ENCODE assay signal across 26 mouse cellular contexts in genomic region chr1:181314301-181314700, GRCm38 (mm10). TPM values are rescaled to one million over a fixed set of nuclear protein-coding genes. Genes with fewer than 3 reads are reported as not detected.
DNase-seq lines count a peak whose midpoint lies in the region; ATAC-seq lines count a peak whose summit lies in the region.
"Had no signal": no experiment of that assay in that cellular context is flagged by ENCODE, and none has a peak within 500 bp of the region (broad histone marks: within the 10 kb centered on the region; RNA-seq: fewer than 3 reads in every experiment).

No protein-coding gene starts in this region.

- DNase-seq in embryonic facial prominence, embryonic 11.5 days (ENCODE audit: low spot score), result peak; percentile 38
- DNase-seq in embryonic facial prominence, embryonic 10.5 days (ENCODE audit: low spot score), result no peak
- peak; percentile 56 for DNase-seq in heart, embryonic 10.5 days (ENCODE audit: low spot score)
- no peak for DNase-seq in heart, adult 8-10 months (ENCODE audit: low spot score)
- no peak for DNase-seq in right cerebral cortex, postnatal 25 days
- DNase-seq: adrenal gland, adult 8-10 months; adrenal gland, postnatal 14 days; adrenal gland, postnatal 36 days; B cell, adult 2 months; cerebellum, adult 11-12 months; cerebellum, adult 2 months; cerebellum, adult 9-10 months; cerebellum, postnatal 10 days; cerebellum, postnatal 36 days; embryo, embryonic 11 days; forebrain, postnatal 0 days had no signal

- H3K9ac ChIP-seq in embryonic facial prominence, embryonic 11.5 days (replicated peaks; ENCODE audit: low read length), result no peak overlapping the region
- H3K9ac ChIP-seq in embryonic facial prominence, embryonic 13.5 days, result no peak overlapping the region
- H3K9ac ChIP-seq in embryonic facial prominence, embryonic 15.5 days, result no peak overlapping the region
- H3K9ac ChIP-seq: forebrain, embryonic 13.5 days; forebrain, embryonic 15.5 days; forebrain, postnatal 0 days had no signal

- ATAC-seq in embryonic facial prominence, embryonic 11.5 days (replicated peaks; ENCODE audit: insufficient number of reproducible peaks, low FRiP score, low TSS enrichment, low read depth), result no peak
- peak; percentile 48; the same call in 1 of the 2 replicates for ATAC-seq in embryonic facial prominence, embryonic 13.5 days (ENCODE audit: insufficient number of reproducible peaks, insufficient read depth, low FRiP score, low TSS enrichment, low read depth)
- peak; percentile 54; the same call in 1 of the 2 replicates for ATAC-seq in embryonic facial prominence, embryonic 15.5 days (ENCODE audit: insufficient number of reproducible peaks, low FRiP score, low TSS enrichment, low read depth)
- ATAC-seq: activated CD4-positive, CD25-positive, alpha-beta regulatory T cell, adult 4 months; CD4-positive, CD25-positive, alpha-beta regulatory T cell, adult 4 months; forebrain, embryonic 13.5 days; forebrain, embryonic 15.5 days; forebrain, postnatal 0 days; Patski had no signal

- no peaks in the 10 kb centered on the region for H3K27me3 ChIP-seq in embryonic facial prominence, embryonic 11.5 days (ENCODE audit: control insufficient read depth, insufficient read depth, low read length)
- no peaks in the 10 kb centered on the region for H3K27me3 ChIP-seq in embryonic facial prominence, embryonic 10.5 days (replicated peaks; ENCODE audit: low read depth, poor library complexity, severe bottlenecking)
- no peaks in the 10 kb centered on the region for H3K27me3 ChIP-seq in heart, embryonic 10.5 days (ENCODE audit: insufficient read depth, poor library complexity, severe bottlenecking)
- H3K27me3 ChIP-seq in embryonic facial prominence, embryonic 13.5 days, result no peaks in the 10 kb centered on the region
- H3K27me3 ChIP-seq in embryonic facial prominence, embryonic 15.5 days, result no peaks in the 10 kb centered on the region
- H3K27me3 ChIP-seq: CH12.LX; forebrain, embryonic 13.5 days; forebrain, embryonic 15.5 days had no signal

- H3K4me1 ChIP-seq in embryonic facial prominence, embryonic 11.5 days (ENCODE audit: control insufficient read depth, insufficient read depth, low read length), result no peaks in the 10 kb centered on the region
- no peaks in the 10 kb centered on the region for H3K4me1 ChIP-seq in embryonic facial prominence, embryonic 10.5 days
- no peaks in the 10 kb centered on the region; the same call in 1 of the 2 replicates for H3K4me1 ChIP-seq in heart, embryonic 10.5 days
- H3K4me1 ChIP-seq in embryonic facial prominence, embryonic 13.5 days, result peaks cover 6% of the 10 kb centered on the region
- no peaks in the 10 kb centered on the region for H3K4me1 ChIP-seq in embryonic facial prominence, embryonic 15.5 days
- H3K4me1 ChIP-seq: forebrain, embryonic 13.5 days; forebrain, embryonic 15.5 days had no signal

- no peak overlapping the region for H3K4me3 ChIP-seq in embryonic facial prominence, embryonic 11.5 days (ENCODE audit: low read depth, low read length)
- no peak overlapping the region for H3K4me3 ChIP-seq in embryonic facial prominence, embryonic 10.5 days
- no peak overlapping the region for H3K4me3 ChIP-seq in heart, embryonic 10.5 days
- no peak overlapping the region for H3K4me3 ChIP-seq in embryonic facial prominence, embryonic 13.5 days
- no peak overlapping the region for H3K4me3 ChIP-seq in embryonic facial prominence, embryonic 15.5 days (replicated peaks)
- H3K4me3 ChIP-seq: forebrain, embryonic 13.5 days; forebrain, embryonic 15.5 days had no signal

- H3K36me3 ChIP-seq in embryonic facial prominence, embryonic 11.5 days (replicated peaks; ENCODE audit: control insufficient read depth, insufficient read depth, low read depth, low read length), result no peaks in the 10 kb centered on the region
- no peaks in the 10 kb centered on the region for H3K36me3 ChIP-seq in embryonic facial prominence, embryonic 10.5 days (replicated peaks)
- H3K36me3 ChIP-seq in heart, embryonic 10.5 days, result no peaks in the 10 kb centered on the region
- H3K36me3 ChIP-seq in embryonic facial prominence, embryonic 13.5 days, result no peaks in the 10 kb centered on the region
- H3K36me3 ChIP-seq in embryonic facial prominence, embryonic 15.5 days, result no peaks in the 10 kb centered on the region
- H3K36me3 ChIP-seq: forebrain, embryonic 15.5 days; G1E had no signal

- H3K4me2 ChIP-seq in embryonic facial prominence, embryonic 11.5 days (ENCODE audit: low read depth, low read length), result no peak overlapping the region
- H3K4me2 ChIP-seq in embryonic facial prominence, embryonic 13.5 days, result no peak overlapping the region
- no peak overlapping the region for H3K4me2 ChIP-seq in embryonic facial prominence, embryonic 15.5 days (replicated peaks)
- H3K4me2 ChIP-seq: forebrain, embryonic 13.5 days; forebrain, embryonic 15.5 days had no signal

- WGBS in embryonic facial prominence, embryonic 11.5 days, result 79% methylated on average over 10 of the region's 10 CpGs
- WGBS in embryonic facial prominence, embryonic 10.5 days, result 86% methylated on average over 10 of the region's 10 CpGs
- 88% methylated on average over 10 of the region's 10 CpGs for WGBS in heart, embryonic 10.5 days
- 52% methylated on average over 10 of the region's 10 CpGs for WGBS in embryonic facial prominence, embryonic 13.5 days
- WGBS in embryonic facial prominence, embryonic 15.5 days, result 55% methylated on average over 10 of the region's 10 CpGs

- no peaks in the 10 kb centered on the region for H3K9me3 ChIP-seq in embryonic facial prominence, embryonic 11.5 days (replicated peaks; ENCODE audit: control insufficient read depth, low read length)
- H3K9me3 ChIP-seq in embryonic facial prominence, embryonic 10.5 days, result no peaks in the 10 kb centered on the region
- H3K9me3 ChIP-seq in heart, embryonic 10.5 days, result no peaks in the 10 kb centered on the region
- no peaks in the 10 kb centered on the region for H3K9me3 ChIP-seq in embryonic facial prominence, embryonic 13.5 days
- H3K9me3 ChIP-seq in embryonic facial prominence, embryonic 15.5 days (replicated peaks), result no peaks in the 10 kb centered on the region
- H3K9me3 ChIP-seq: forebrain, embryonic 13.5 days; forebrain, embryonic 15.5 days had no signal

- H3K27ac ChIP-seq in embryonic facial prominence, embryonic 11.5 days (replicated peaks; ENCODE audit: low read depth, low read length), result no peak overlapping the region
- no peak overlapping the region for H3K27ac ChIP-seq in embryonic facial prominence, embryonic 10.5 days (replicated peaks)
- H3K27ac ChIP-seq in heart, embryonic 10.5 days, result no peak overlapping the region
- H3K27ac ChIP-seq in embryonic facial prominence, embryonic 13.5 days, result no peak overlapping the region
- H3K27ac ChIP-seq in embryonic facial prominence, embryonic 15.5 days (replicated peaks), result no peak overlapping the region
- H3K27ac ChIP-seq: forebrain, embryonic 13.5 days; forebrain, embryonic 15.5 days had no signal

RNA-seq across cellular contexts. Expression of gene Cnih3, which starts 38.1 kb away (rescaled TPM):
- 0.50 and 0.53 TPM in 2 replicates for polyA plus RNA-seq in embryonic facial prominence, embryonic 11.5 days (2014; fragmentation: Nextera tagmentation; extraction: Ambion mirVana)
- polyA plus RNA-seq in embryonic facial prominence, embryonic 10.5 days (2016; fragmentation: Nextera tagmentation; extraction: Ambion mirVana), result 0.24 and 0.57 TPM in 2 replicates
- 0.14 and 0.23 TPM in 2 replicates for polyA plus RNA-seq in heart, embryonic 10.5 days (2016; fragmentation: Nextera tagmentation; extraction: Ambion mirVana)
- not detected for total RNA-seq in heart, adult 8-10 months (2022)
- 0.50 and 0.97 TPM in 2 replicates for polyA plus RNA-seq in embryonic facial prominence, embryonic 13.5 days (2015; fragmentation: Nextera tagmentation; extraction: Ambion mirVana)
- 1.8 and 2.3 TPM in 2 replicates for polyA plus RNA-seq in embryonic facial prominence, embryonic 15.5 days (2015; fragmentation: Nextera tagmentation; extraction: Ambion mirVana)
- total RNA-seq: adrenal gland, adult 18-20 months; adrenal gland, postnatal 14 days; adrenal gland, postnatal 36 days; CH12.LX had no signal
- polyA plus RNA-seq: activated CD4-positive, CD25-positive, alpha-beta regulatory T cell, adult 4 months; CD4-positive, CD25-positive, alpha-beta regulatory T cell, adult 4 months; G1E had no signal

Comparison
In these comparisons a context has a peak if more than half of its experiments do, and no peak if none do; other contexts are left out.
1. DNase-seq: peak in embryonic facial prominence, embryonic 11.5 days (single experiment) and heart, embryonic 10.5 days (single experiment); none in embryonic facial prominence, embryonic 10.5 days (single experiment), heart, adult 8-10 months (single experiment) and right cerebral cortex, postnatal 25 days (single experiment).